Mouse (Mus musculus) embryo, embryonic 11.5 days (tissue): Measurements from ENCODE around the gene Klf12.
A peak's percentile ranks its signal among the peaks of the same experiment; 100 is the strongest.

Experiments used
- DNase-seq: peaks from one replicate; pipeline ENCODE4 v3.0.0-alpha.2; 2012; ENCODE audit warnings: low read depth, low spot score

Klf12 gene

GRCm38 (mm10) chr14:100045431-100045830 lies 239.0 kb downstream of the Klf12 start:
- no peak for DNase-seq

DNA sequence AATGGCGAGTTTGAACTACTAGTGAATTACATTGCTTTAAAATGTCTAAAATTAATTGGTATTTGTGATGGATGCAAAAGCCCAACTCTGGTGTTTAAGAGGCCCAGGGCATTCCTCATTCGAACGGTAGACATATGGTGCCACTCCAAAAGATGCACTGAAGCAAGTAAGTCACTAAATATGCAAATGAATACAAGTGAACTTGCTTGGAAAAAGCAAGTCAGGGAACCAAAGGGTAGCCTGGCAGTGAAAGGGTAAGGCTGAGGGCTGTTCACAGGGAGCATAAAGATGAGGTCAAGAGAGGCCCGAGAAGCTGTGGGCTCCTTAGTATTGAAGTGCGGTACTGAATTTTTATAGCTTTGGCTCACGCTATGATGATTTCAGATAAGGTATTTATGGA lies 242.7 kb downstream of the Klf12 start:
- DNase-seq: no peak

DNA sequence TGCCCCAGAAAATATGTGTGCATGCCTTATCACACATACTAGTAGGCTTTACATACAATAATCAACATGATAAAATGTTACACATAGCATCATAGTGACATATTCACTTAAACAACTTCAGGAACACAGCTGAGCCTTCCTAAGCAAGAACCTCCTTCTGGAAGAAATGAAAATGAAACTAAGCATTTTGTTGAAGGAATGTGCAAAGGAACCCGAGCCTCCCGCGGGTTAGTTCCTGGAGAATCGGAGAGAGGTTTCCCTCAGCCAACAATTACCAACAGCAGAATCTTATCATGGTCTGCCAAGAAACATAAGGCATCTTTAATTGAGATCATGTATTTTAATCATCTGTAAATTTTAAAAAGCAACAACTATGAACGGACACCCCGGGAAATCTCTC lies 257.8 kb downstream of the Klf12 start:
- no peak for DNase-seq

GRCm38 (mm10) chr14:100017219-100017618 lies 267.3 kb downstream of the Klf12 start:
- DNase-seq: no peak

GRCm38 (mm10) chr14:100010525-100010924 lies 274.0 kb downstream of the Klf12 start:
- DNase-seq: no peak

GRCm38 (mm10) chr14:100009790-100010382 lies 274.6 kb downstream of the Klf12 start:
- peak; percentile 43 for DNase-seq

- DNase-seq: no peak
These were observed 301.0 kb downstream of the Klf12 start for GRCm38 (mm10) chr14:99983510-99983909.

GRCm38 (mm10) chr14:99981209-99981608 lies 303.3 kb downstream of the Klf12 start:
- DNase-seq: no peak

DNA sequence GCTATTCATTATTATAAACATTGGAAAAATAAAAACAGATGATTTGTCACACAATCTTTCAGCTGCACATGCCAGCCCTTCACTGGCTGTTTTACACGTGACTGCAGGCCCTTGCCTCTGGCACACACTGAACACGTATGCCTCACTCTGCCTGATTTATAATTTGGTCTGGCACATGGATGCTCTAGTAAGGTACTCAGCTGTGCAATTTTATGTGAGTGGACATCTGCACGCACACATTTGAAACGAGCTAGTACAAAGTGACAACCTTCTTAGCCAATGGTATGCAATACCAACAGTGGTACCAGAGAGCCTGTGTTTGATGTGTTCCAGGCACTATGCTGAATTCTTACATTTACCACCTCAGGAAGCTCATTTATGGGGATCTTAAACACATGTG lies 316.6 kb downstream of the Klf12 start:
- no peak for DNase-seq

DNA sequence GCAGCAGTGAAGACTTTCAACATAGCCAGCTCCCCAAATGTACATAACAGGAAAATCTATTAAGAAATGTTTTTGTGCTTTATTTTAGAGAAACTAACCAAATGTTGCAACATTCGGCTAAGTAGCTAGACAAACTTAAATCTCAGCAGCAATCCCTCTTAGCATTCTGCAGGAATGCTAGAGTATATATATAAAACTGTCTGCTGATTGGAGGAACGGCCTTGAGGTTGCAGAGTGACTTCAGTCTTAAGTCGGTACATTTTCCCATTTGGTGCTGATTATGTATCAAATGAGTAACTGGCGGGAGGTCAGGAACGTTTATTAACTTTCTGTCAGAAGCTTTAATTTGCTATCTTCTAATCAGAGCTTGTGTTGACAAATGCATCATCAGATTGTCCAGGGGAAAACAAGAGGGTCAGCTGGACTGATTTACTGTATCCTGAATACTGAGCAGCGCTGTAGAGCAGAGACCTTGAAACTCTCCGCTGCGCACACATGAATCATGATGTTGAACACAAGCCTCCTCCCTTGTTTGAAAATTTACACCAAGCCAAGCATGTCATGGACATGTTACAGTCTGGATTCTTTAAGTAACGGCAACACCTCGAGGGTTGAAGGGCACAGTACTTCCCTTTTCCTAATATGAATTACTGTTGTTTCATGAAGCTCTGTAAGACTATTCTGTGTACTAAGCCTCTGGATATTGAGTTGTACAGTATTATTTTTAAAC lies 323.8 kb downstream of the Klf12 start:
- DNase-seq: no peak

GRCm38 (mm10) chr14:99955133-99955532 lies 329.3 kb downstream of the Klf12 start:
- DNase-seq: no peak

GRCm38 (mm10) chr14:99944221-99945108 lies 340.0 kb downstream of the Klf12 start:
- no peak for DNase-seq

DNA sequence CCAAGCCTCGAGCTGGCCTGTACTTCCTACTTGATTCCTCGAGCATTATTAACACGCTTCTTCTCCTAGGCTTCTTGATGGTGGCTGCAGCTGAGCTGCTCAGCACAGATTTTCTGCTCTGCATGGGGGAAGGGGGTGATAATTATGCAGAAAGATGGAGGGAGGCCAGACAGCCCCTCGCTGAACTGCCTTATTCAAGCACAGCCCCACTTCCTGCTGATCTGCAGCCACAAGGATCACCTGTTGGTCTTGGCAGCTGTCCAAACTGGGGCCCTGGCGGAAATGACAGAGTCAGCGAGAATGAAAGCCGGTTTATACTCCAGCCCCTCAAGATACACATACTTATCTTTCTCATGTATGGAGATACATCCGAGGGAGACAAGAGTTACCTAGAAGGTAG lies 341.3 kb downstream of the Klf12 start:
- peak; percentile 62 for DNase-seq

DNA sequence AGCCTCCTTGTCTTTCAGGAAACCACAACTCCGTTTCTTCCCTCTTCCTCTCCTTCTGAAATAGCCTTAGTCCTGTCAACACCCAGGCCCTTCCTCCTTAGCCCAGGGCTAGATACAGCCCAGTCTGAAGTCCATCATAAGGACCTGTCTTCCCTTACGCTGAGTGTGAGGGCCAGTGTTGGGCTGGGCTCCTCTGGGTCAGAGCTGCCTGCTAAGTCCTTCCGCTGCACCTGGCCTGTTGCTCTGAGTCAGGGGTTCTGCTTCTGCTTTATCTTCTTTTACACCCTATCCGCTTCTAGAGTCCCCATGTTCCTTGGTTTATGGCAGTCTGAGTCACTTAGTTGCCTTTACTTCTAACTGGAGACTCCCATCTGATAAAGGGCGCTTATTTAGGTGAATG lies 351.0 kb downstream of the Klf12 start:
- no peak for DNase-seq

GRCm38 (mm10) chr14:99931879-99932278 lies 352.6 kb downstream of the Klf12 start:
- peak; percentile 64 for DNase-seq

DNA sequence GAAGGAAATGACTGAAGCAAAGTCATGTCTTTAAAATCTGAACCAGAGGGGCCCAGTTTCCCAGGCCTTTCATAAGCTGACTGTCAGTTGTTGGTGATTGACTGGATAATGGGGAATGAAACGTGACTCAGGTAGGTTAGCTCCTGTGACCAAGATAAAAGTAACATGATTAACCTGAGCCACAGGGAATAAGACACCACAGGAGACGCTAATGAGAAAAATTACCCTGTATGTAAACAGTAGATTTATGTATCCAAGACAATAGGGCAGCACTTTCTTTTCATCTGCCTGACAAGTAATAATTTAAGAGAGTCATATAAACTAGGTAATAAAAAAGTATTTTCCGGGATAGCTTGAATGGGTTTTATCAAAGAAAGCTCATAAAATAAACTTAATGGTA lies 372.6 kb downstream of the Klf12 start:
- no peak for DNase-seq

GRCm38 (mm10) chr14:99910876-99911275 lies 373.6 kb downstream of the Klf12 start:
- DNase-seq: no peak

- no peak for DNase-seq
These were observed 383.6 kb downstream of the Klf12 start for GRCm38 (mm10) chr14:99900902-99901301.

GRCm38 (mm10) chr14:99898861-99899260 lies 385.6 kb downstream of the Klf12 start:
- no peak for DNase-seq

DNA sequence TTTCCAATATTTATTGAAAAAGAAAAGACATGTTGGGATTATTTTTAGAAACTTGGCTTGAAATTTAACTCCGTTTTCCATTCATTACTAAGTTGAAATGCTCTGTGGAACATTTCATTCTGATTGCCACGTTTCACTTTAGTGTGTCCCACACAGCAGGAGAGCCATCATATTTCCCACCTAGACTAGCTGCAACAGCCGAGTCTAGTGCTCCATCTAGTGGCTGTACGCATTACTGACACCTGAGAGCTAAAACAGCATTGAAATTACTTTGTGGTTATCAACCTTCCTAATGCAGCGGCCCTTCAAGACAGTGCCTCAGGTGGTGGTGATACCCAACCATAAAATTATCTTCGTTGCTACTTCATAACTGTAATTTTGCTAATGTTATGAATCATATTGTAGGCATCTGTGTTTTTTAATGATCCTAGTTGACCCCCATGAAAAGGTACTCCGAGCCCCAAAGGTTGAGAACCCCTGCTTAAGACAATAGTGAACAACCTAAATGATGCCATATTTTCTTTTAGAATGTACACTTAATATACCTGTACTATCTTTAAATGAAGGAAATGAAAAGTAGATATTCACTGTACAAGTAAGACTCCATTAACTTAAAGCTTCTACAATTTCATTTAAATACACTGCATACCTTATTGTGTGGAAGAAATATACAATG lies 389.6 kb downstream of the Klf12 start:
- peak; percentile 63 for DNase-seq

- DNase-seq: no peak
These were observed 390.4 kb downstream of the Klf12 start for GRCm38 (mm10) chr14:99894062-99894461.

DNA sequence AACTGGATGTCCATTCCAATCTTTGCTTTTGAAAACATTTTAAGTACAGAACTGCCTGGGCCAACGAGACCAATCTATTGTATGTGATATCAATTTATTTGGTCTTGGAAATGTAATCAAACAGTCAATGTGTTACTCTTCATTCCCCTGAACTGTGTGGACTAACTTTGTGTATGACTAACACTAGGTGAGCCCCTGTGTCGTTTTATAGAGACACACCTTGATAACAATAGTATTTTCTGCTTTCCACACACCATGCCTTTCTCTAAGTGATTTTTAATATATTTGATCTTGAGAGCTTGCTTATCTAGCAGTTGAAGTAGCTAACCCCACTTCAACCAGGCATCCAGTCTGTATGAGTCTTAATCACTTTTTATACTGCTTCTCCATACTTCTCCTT lies 398.0 kb downstream of the Klf12 start:
- DNase-seq: no peak
